Mouse (Mus musculus) heart, embryonic 15.5 days (tissue): ENCODE data around the gene Fam104a. TPM values are rescaled to one million over a fixed set of nuclear protein-coding genes. Genes with fewer than 3 reads are reported as not detected.

ENCODE experiments used
- ATAC-seq: fragments of 200-750 bp; cut with Nextera tagmentation; replicated peaks from 2 replicates; pipeline ENCODE4 v1.8.0; 2017; ENCODE audit warnings: low read depth, moderate TSS enrichment; ENCODE audit not compliant: insufficient number of reproducible peaks, insufficient read depth, low FRiP score
- H3K27ac ChIP-seq: fragments of 300-500 bp; sonication (generic); 2 replicates; pipeline ENCODE4 v1.5.1; 2015; ENCODE audit warnings: mild to moderate bottlenecking, inconsistent platforms
- H3K27me3 ChIP-seq: fragments of 300-500 bp; sonication (generic); 2 replicates; pipeline ENCODE4 v1.6.1; 2015; ENCODE audit warnings: inconsistent platforms
- H3K36me3 ChIP-seq: fragments of 300-500 bp; sonication (generic); 2 replicates; pipeline ENCODE4 v1.6.1; 2015; ENCODE audit warnings: mild to moderate bottlenecking, inconsistent platforms
- H3K4me1 ChIP-seq: fragments of 300-500 bp; sonication (generic); replicated peaks from 2 replicates; pipeline ENCODE4 v1.6.1; 2015; ENCODE audit warnings: inconsistent platforms
- H3K4me2 ChIP-seq: fragments of 300-500 bp; sonication (generic); 2 replicates; pipeline ENCODE4 v1.6.1; 2015; ENCODE audit warnings: inconsistent platforms, mild to moderate bottlenecking, moderate library complexity
- H3K4me3 ChIP-seq: fragments of 300-500 bp; sonication (generic); 2 replicates; pipeline ENCODE4 v1.5.1; 2015; ENCODE audit warnings: mild to moderate bottlenecking, inconsistent platforms
- H3K9ac ChIP-seq: fragments of 300-500 bp; sonication (generic); 2 replicates; pipeline ENCODE4 v1.6.1; 2015; ENCODE audit warnings: mild to moderate bottlenecking, inconsistent platforms
- H3K9me3 ChIP-seq: fragments of 300-500 bp; sonication (generic); replicated peaks from 2 replicates; pipeline ENCODE4 v1.6.1; 2016; ENCODE audit warnings: inconsistent platforms
- WGBS: fragments of 180-500 bp; shearing (Covaris S2); methylation state at CpG from one replicate; pipeline ENCODE4 v1.1.7; 2015; ENCODE audit warnings: mixed read lengths; 5-methylcytosine and 5-hydroxymethylcytosine counted together
- polyA plus RNA-seq: library from polyadenylated mRNA; unstranded; fragments of >200 nt; fragmentation: Nextera tagmentation; extraction: Ambion mirVana; gene quantifications from 2 replicates; pipeline ENCODE4 v1.2.1, GENCODE M21; 2015

The Fam104a gene
- polyA plus RNA-seq, 1 experiment from 2014 or later: 33.5 TPM

- ATAC-seq: no peak
- 58% methylated on average over 7 of the region's 7 CpGs for WGBS
- no peaks in the 10 kb centered on the region for H3K27me3 ChIP-seq
- H3K9me3 ChIP-seq: no peaks in the 10 kb centered on the region
- H3K4me2 ChIP-seq: no peak overlapping the region
- no peak overlapping the region for H3K9ac ChIP-seq
- H3K4me1 ChIP-seq: no peaks in the 10 kb centered on the region
- H3K4me3 ChIP-seq: no peak overlapping the region
- H3K36me3 ChIP-seq: no peaks in the 10 kb centered on the region
- no peak overlapping the region for H3K27ac ChIP-seq
Measured at GRCm38 (mm10) chr11:113630642-113631041, 53.3 kb downstream of the Fam104a start.

GRCm38 (mm10) chr11:113627785-113628184 lies 56.2 kb downstream of the Fam104a start:
- H3K9me3 ChIP-seq: no peaks in the 10 kb centered on the region
- H3K27me3 ChIP-seq: no peaks in the 10 kb centered on the region
- H3K4me3 ChIP-seq: no peak overlapping the region
- ATAC-seq: no peak
- H3K4me1 ChIP-seq: no peaks in the 10 kb centered on the region
- 54% methylated on average over 4 of the region's 4 CpGs for WGBS
- H3K27ac ChIP-seq: no peak overlapping the region
- H3K9ac ChIP-seq: no peak overlapping the region
- no peak overlapping the region for H3K4me2 ChIP-seq
- no peaks in the 10 kb centered on the region for H3K36me3 ChIP-seq

GRCm38 (mm10) chr11:113625437-113625836 lies 58.5 kb downstream of the Fam104a start:
- Histone ChIP-seq H3K9me3 (no peaks in the 10 kb centered on the region), H3K27me3 (peaks cover 16% of the 10 kb centered on the region), H3K36me3 (no peaks in the 10 kb centered on the region), H3K27ac (no peak overlapping the region), H3K9ac (no peak overlapping the region), H3K4me3 (no peak overlapping the region), H3K4me2 (no peak overlapping the region), H3K4me1 (no peaks in the 10 kb centered on the region)
- ATAC-seq: no peak
- WGBS: 91% methylated on average over 18 of the region's 18 CpGs

- Histone ChIP-seq H3K4me3 (no peak overlapping the region), H3K27me3 (peaks cover 47% of the 10 kb centered on the region), H3K36me3 (no peaks in the 10 kb centered on the region), H3K4me2 (no peak overlapping the region), H3K9ac (no peak overlapping the region), H3K9me3 (no peaks in the 10 kb centered on the region), H3K27ac (no peak overlapping the region), H3K4me1 (peaks cover 19% of the 10 kb centered on the region)
- 77% methylated on average over 4 of the region's 4 CpGs for WGBS
- no peak for ATAC-seq
Measured at GRCm38 (mm10) chr11:113622028-113622427, 61.9 kb downstream of the Fam104a start.

GRCm38 (mm10) chr11:113621001-113621400 lies 63.0 kb downstream of the Fam104a start:
- Histone ChIP-seq H3K4me3 (no peak overlapping the region), H3K4me1 (peaks cover 19% of the 10 kb centered on the region), H3K27ac (no peak overlapping the region), H3K36me3 (no peaks in the 10 kb centered on the region), H3K9ac (no peak overlapping the region), H3K27me3 (peaks cover 47% of the 10 kb centered on the region), H3K9me3 (no peaks in the 10 kb centered on the region), H3K4me2 (no peak overlapping the region)
- no peak for ATAC-seq
- WGBS: 80% methylated on average over 2 of the region's 2 CpGs

GRCm38 (mm10) chr11:113619420-113620080 lies 64.4 kb downstream of the Fam104a start:
- peaks cover 19% of the 10 kb centered on the region for H3K4me1 ChIP-seq
- H3K9me3 ChIP-seq: no peaks in the 10 kb centered on the region
- peaks cover 47% of the 10 kb centered on the region for H3K27me3 ChIP-seq
- peak overlapping the region; percentile 96 for H3K4me2 ChIP-seq
- no peaks in the 10 kb centered on the region for H3K36me3 ChIP-seq
- 4% methylated on average over 31 of the region's 31 CpGs for WGBS
- H3K9ac ChIP-seq: peak overlapping the region; percentile 56
- ATAC-seq: no peak
- H3K27ac ChIP-seq: no peak overlapping the region
- H3K4me3 ChIP-seq: peak overlapping the region; percentile 53

GRCm38 (mm10) chr11:113618672-113619419 lies 65.1 kb downstream of the Fam104a start, which contains the start of gene Sstr2:
Sstr2 (plus strand) TSS chr11:113619342.
- H3K27ac ChIP-seq: no peak within 1 kb of the TSS

GRCm38 (mm10) chr11:113618303-113618671 lies 65.7 kb downstream of the Fam104a start:
- Histone ChIP-seq H3K4me3 (peak overlapping the region; percentile 53), H3K27me3 (peaks cover 47% of the 10 kb centered on the region), H3K9ac (no peak overlapping the region), H3K4me1 (peaks cover 19% of the 10 kb centered on the region), H3K9me3 (no peaks in the 10 kb centered on the region), H3K4me2 (peak overlapping the region; percentile 96), H3K36me3 (no peaks in the 10 kb centered on the region), H3K27ac (no peak overlapping the region)
- no peak for ATAC-seq
- WGBS: 20% methylated on average over 4 of the region's 4 CpGs

More at GRCm38 (mm10) chr11:113618672-113619419, 65.1 kb downstream of the Fam104a start, which contains the start of gene Sstr2:
- Histone ChIP-seq H3K36me3 (no peaks in the 10 kb centered on the region), H3K4me3 (peak within 1 kb of the TSS; percentile 53), H3K27me3 (peaks cover 47% of the 10 kb centered on the region), H3K9me3 (no peaks in the 10 kb centered on the region), H3K4me1 (peaks cover 19% of the 10 kb centered on the region), H3K4me2 (peak within 1 kb of the TSS; percentile 96), H3K9ac (peak within 1 kb of the TSS; percentile 56)
- WGBS: 1% methylated on average over 54 of the region's 54 CpGs
- peak; percentile 69; the same call in 1 of the 2 replicates for ATAC-seq

GRCm38 (mm10) chr11:113617132-113617911 lies 66.6 kb downstream of the Fam104a start:
- no peak overlapping the region for H3K4me2 ChIP-seq
- peaks cover 20% of the 10 kb centered on the region for H3K4me1 ChIP-seq
- no peaks in the 10 kb centered on the region for H3K36me3 ChIP-seq
- no peak for ATAC-seq
- 53% methylated on average over 14 of the region's 14 CpGs for WGBS
- no peaks in the 10 kb centered on the region for H3K9me3 ChIP-seq
- H3K27ac ChIP-seq: no peak overlapping the region
- H3K9ac ChIP-seq: no peak overlapping the region
- peaks cover 47% of the 10 kb centered on the region for H3K27me3 ChIP-seq
- no peak overlapping the region for H3K4me3 ChIP-seq

- Histone ChIP-seq H3K27me3 (peaks cover 22% of the 10 kb centered on the region), H3K4me1 (peaks cover 20% of the 10 kb centered on the region), H3K9me3 (no peaks in the 10 kb centered on the region), H3K27ac (no peak overlapping the region; the same call in 1 of the 2 replicates), H3K4me2 (no peak overlapping the region), H3K9ac (no peak overlapping the region), H3K4me3 (no peak overlapping the region), H3K36me3 (no peaks in the 10 kb centered on the region)
- WGBS: 65% methylated on average over 6 of the region's 6 CpGs
- ATAC-seq: no peak
Measured at GRCm38 (mm10) chr11:113614476-113614875, 69.5 kb downstream of the Fam104a start.
